Mouse (Mus musculus): ENCODE data around the gene Gm12830. TPM values are rescaled to one million over a fixed set of nuclear protein-coding genes. Genes with fewer than 3 reads are reported as not detected.

Gene Gm12830
- polyA plus RNA-seq, 1 experiment = not detected

GRCm38 (mm10) chr4:114791650-114792049 is 29.9 kb upstream of the Gm12830 start:
- no peak overlapping the region for H3K4me3 ChIP-seq
- no peaks in the 10 kb centered on the region for H3K79me2 ChIP-seq (ENCODE audit: control insufficient read depth, insufficient read depth)
- H3ac ChIP-seq (ENCODE audit: control insufficient read depth, insufficient read length) = no peak overlapping the region
- TF ChIP-seq POLR2AphosphoS2 (IDR thresholded peaks at IDR 0.05; ENCODE audit: insufficient read length, low read depth) = no peak
- TF ChIP-seq USF1 (IDR thresholded peaks at IDR 0.05; ENCODE audit: low read depth) = no peak
- no peak for TF ChIP-seq E2F4 (IDR thresholded peaks at IDR 0.05; ENCODE audit: insufficient read depth)
- no peak for TF ChIP-seq CEBPB (IDR thresholded peaks at IDR 0.05; ENCODE audit: insufficient read depth, poor library complexity, severe bottlenecking)
- TF ChIP-seq MYOG (IDR thresholded peaks at IDR 0.05; ENCODE audit: control insufficient read depth in 1 of 3, insufficient read depth in 1 of 3, insufficient read length in 2 of 3, low read depth in 2 of 3) = no peak
- no peak for TF ChIP-seq POLR2A (IDR thresholded peaks at IDR 0.05; ENCODE audit: insufficient read length, low read depth)
- TF ChIP-seq TCF12 (IDR thresholded peaks at IDR 0.05; ENCODE audit: insufficient read depth, poor library complexity, severe bottlenecking) = no peak
- no peak for TF ChIP-seq REST (IDR thresholded peaks at IDR 0.05; ENCODE audit: insufficient read depth, insufficient read length)
- no peak for TF ChIP-seq SRF (IDR thresholded peaks at IDR 0.05; ENCODE audit: control insufficient read depth, insufficient read length, low read depth)
- TF ChIP-seq MAX (IDR thresholded peaks at IDR 0.05; ENCODE audit: low read depth) = no peak
- no peak for TF ChIP-seq TCF3 (IDR thresholded peaks at IDR 0.05; ENCODE audit: insufficient read length, low read depth)
- no peak for TF ChIP-seq MYOD1 (IDR thresholded peaks at IDR 0.05; ENCODE audit: control insufficient read depth in 1 of 3, insufficient read length in 2 of 3, low read depth in 2 of 3)
- H3K36me3 ChIP-seq (ENCODE audit: control insufficient read depth, insufficient read depth) = no peaks in the 10 kb centered on the region
- no peaks in the 10 kb centered on the region for H3K27me3 ChIP-seq (ENCODE audit: control insufficient read depth, insufficient read depth, insufficient read length)
- no peak overlapping the region for H3K4me2 ChIP-seq (ENCODE audit: low read depth)

- Histone ChIP-seq H3K4me3 (no peak overlapping the region), H3ac (ENCODE audit: control insufficient read depth, insufficient read length) (no peak overlapping the region), H3K4me2 (ENCODE audit: low read depth) (no peak overlapping the region), H3K27me3 (ENCODE audit: control insufficient read depth, insufficient read depth, insufficient read length) (no peaks in the 10 kb centered on the region), H3K79me2 (ENCODE audit: control insufficient read depth, insufficient read depth) (no peaks in the 10 kb centered on the region), H3K36me3 (ENCODE audit: control insufficient read depth, insufficient read depth) (no peaks in the 10 kb centered on the region)
- TF ChIP-seq E2F4 (IDR thresholded peaks at IDR 0.05; ENCODE audit: insufficient read depth) = no peak
- no peak for TF ChIP-seq POLR2A (IDR thresholded peaks at IDR 0.05; ENCODE audit: insufficient read length, low read depth)
- TF ChIP-seq REST (IDR thresholded peaks at IDR 0.05; ENCODE audit: insufficient read depth, insufficient read length) = no peak
- no peak for TF ChIP-seq USF1 (IDR thresholded peaks at IDR 0.05; ENCODE audit: low read depth)
- TF ChIP-seq TCF3 (IDR thresholded peaks at IDR 0.05; ENCODE audit: insufficient read length, low read depth) = no peak
- TF ChIP-seq SRF (IDR thresholded peaks at IDR 0.05; ENCODE audit: control insufficient read depth, insufficient read length, low read depth) = no peak
- no peak for TF ChIP-seq TCF12 (IDR thresholded peaks at IDR 0.05; ENCODE audit: insufficient read depth, poor library complexity, severe bottlenecking)
- TF ChIP-seq POLR2AphosphoS2 (IDR thresholded peaks at IDR 0.05; ENCODE audit: insufficient read length, low read depth) = no peak
- TF ChIP-seq MYOD1 (IDR thresholded peaks at IDR 0.05; ENCODE audit: control insufficient read depth in 1 of 3, insufficient read length in 2 of 3, low read depth in 2 of 3) = no peak
- no peak for TF ChIP-seq MYOG (IDR thresholded peaks at IDR 0.05; ENCODE audit: control insufficient read depth in 1 of 3, insufficient read depth in 1 of 3, insufficient read length in 2 of 3, low read depth in 2 of 3)
- no peak for TF ChIP-seq MAX (IDR thresholded peaks at IDR 0.05; ENCODE audit: low read depth)
- TF ChIP-seq CEBPB (IDR thresholded peaks at IDR 0.05; ENCODE audit: insufficient read depth, poor library complexity, severe bottlenecking) = no peak
These were observed 27.7 kb upstream of the Gm12830 start for GRCm38 (mm10) chr4:114793836-114794235.

- Histone ChIP-seq H3K4me3 (no peak overlapping the region), H3K36me3 (ENCODE audit: control insufficient read depth, insufficient read depth) (no peaks in the 10 kb centered on the region), H3K79me2 (ENCODE audit: control insufficient read depth, insufficient read depth) (no peaks in the 10 kb centered on the region), H3K27me3 (ENCODE audit: control insufficient read depth, insufficient read depth, insufficient read length) (no peaks in the 10 kb centered on the region), H3K4me2 (ENCODE audit: low read depth) (no peak overlapping the region), H3ac (ENCODE audit: control insufficient read depth, insufficient read length) (no peak overlapping the region)
- no peak for TF ChIP-seq SRF (IDR thresholded peaks at IDR 0.05; ENCODE audit: control insufficient read depth, insufficient read length, low read depth)
- no peak for TF ChIP-seq REST (IDR thresholded peaks at IDR 0.05; ENCODE audit: insufficient read depth, insufficient read length)
- no peak for TF ChIP-seq CEBPB (IDR thresholded peaks at IDR 0.05; ENCODE audit: insufficient read depth, poor library complexity, severe bottlenecking)
- TF ChIP-seq E2F4 (IDR thresholded peaks at IDR 0.05; ENCODE audit: insufficient read depth) = no peak
- no peak for TF ChIP-seq TCF12 (IDR thresholded peaks at IDR 0.05; ENCODE audit: insufficient read depth, poor library complexity, severe bottlenecking)
- TF ChIP-seq MAX (IDR thresholded peaks at IDR 0.05; ENCODE audit: low read depth) = no peak
- no peak for TF ChIP-seq MYOD1 (IDR thresholded peaks at IDR 0.05; ENCODE audit: control insufficient read depth in 1 of 3, insufficient read length in 2 of 3, low read depth in 2 of 3)
- TF ChIP-seq POLR2AphosphoS2 (IDR thresholded peaks at IDR 0.05; ENCODE audit: insufficient read length, low read depth) = no peak
- no peak for TF ChIP-seq POLR2A (IDR thresholded peaks at IDR 0.05; ENCODE audit: insufficient read length, low read depth)
- no peak for TF ChIP-seq USF1 (IDR thresholded peaks at IDR 0.05; ENCODE audit: low read depth)
- TF ChIP-seq MYOG (IDR thresholded peaks at IDR 0.05; ENCODE audit: control insufficient read depth in 1 of 3, insufficient read depth in 1 of 3, insufficient read length in 2 of 3, low read depth in 2 of 3) = no peak
- TF ChIP-seq TCF3 (IDR thresholded peaks at IDR 0.05; ENCODE audit: insufficient read length, low read depth) = no peak
These were observed 24.1 kb upstream of the Gm12830 start for GRCm38 (mm10) chr4:114797254-114797914.

- TF ChIP-seq E2F4 (IDR thresholded peaks at IDR 0.05; ENCODE audit: insufficient read depth) = no peak
- TF ChIP-seq TCF12 (IDR thresholded peaks at IDR 0.05; ENCODE audit: insufficient read depth, poor library complexity, severe bottlenecking) = no peak
- no peak for TF ChIP-seq MYOG (IDR thresholded peaks at IDR 0.05; ENCODE audit: control insufficient read depth in 1 of 3, insufficient read depth in 1 of 3, insufficient read length in 2 of 3, low read depth in 2 of 3)
- no peak for TF ChIP-seq SRF (IDR thresholded peaks at IDR 0.05; ENCODE audit: control insufficient read depth, insufficient read length, low read depth)
- no peak for TF ChIP-seq USF1 (IDR thresholded peaks at IDR 0.05; ENCODE audit: low read depth)
- TF ChIP-seq MYOD1 (IDR thresholded peaks at IDR 0.05; ENCODE audit: control insufficient read depth in 1 of 3, insufficient read length in 2 of 3, low read depth in 2 of 3) = no peak
- no peak for TF ChIP-seq POLR2AphosphoS2 (IDR thresholded peaks at IDR 0.05; ENCODE audit: insufficient read length, low read depth)
- no peak for TF ChIP-seq CEBPB (IDR thresholded peaks at IDR 0.05; ENCODE audit: insufficient read depth, poor library complexity, severe bottlenecking)
- TF ChIP-seq POLR2A (IDR thresholded peaks at IDR 0.05; ENCODE audit: insufficient read length, low read depth) = no peak
- TF ChIP-seq TCF3 (IDR thresholded peaks at IDR 0.05; ENCODE audit: insufficient read length, low read depth) = no peak
- TF ChIP-seq REST (IDR thresholded peaks at IDR 0.05; ENCODE audit: insufficient read depth, insufficient read length) = no peak
- no peak for TF ChIP-seq MAX (IDR thresholded peaks at IDR 0.05; ENCODE audit: low read depth)
- Histone ChIP-seq H3K4me3 (no peak overlapping the region), H3K27me3 (ENCODE audit: control insufficient read depth, insufficient read depth, insufficient read length) (no peaks in the 10 kb centered on the region), H3K4me2 (ENCODE audit: low read depth) (no peak overlapping the region), H3K79me2 (ENCODE audit: control insufficient read depth, insufficient read depth) (no peaks in the 10 kb centered on the region), H3K36me3 (ENCODE audit: control insufficient read depth, insufficient read depth) (no peaks in the 10 kb centered on the region), H3ac (ENCODE audit: control insufficient read depth, insufficient read length) (no peak overlapping the region)
These were observed 23.4 kb upstream of the Gm12830 start for GRCm38 (mm10) chr4:114798041-114798624.

Measured in myocyte (in vitro differentiated cells).